Mouse (Mus musculus): Measurements from ENCODE around the gene Smtnl2.

GRCm38 (mm10) chr11:72440965-72441664 is 29.6 kb upstream of the Smtnl2 start, which contains the start of gene Mybbp1a:
- TF ChIP-seq CTCF (IDR thresholded peaks at IDR 0.05; ENCODE audit: low read depth) (0 out of 2 replicates have a peak, but pooled peaks have one; percentile 6), EP300 (IDR thresholded peaks at IDR 0.05; ENCODE audit: low read depth) (no peak)
